Mouse (Mus musculus): Measurements from ENCODE around the gene Mfsd4a.

GRCm38 (mm10) chr1:132111411-132111810 is 43.5 kb upstream of the Mfsd4a start:
- TF ChIP-seq CTCF (IDR thresholded peaks at IDR 0.05; ENCODE audit: low read depth) (no peak), EP300 (IDR thresholded peaks at IDR 0.05; ENCODE audit: low read depth) (no peak)

All from heart, postnatal 0 days (tissue).